Mouse (Mus musculus) fibroblast of lung, adult 2 months (primary cell): Measurements from ENCODE around the gene Hc.
A peak's percentile ranks its signal among the peaks of the same experiment; 100 is the strongest.

Experiments used
- DNase-seq: peaks from one replicate; pipeline ENCODE4 v3.0.0-alpha.2; 2011; ENCODE audit warnings: low read depth

The Hc gene

DNA sequence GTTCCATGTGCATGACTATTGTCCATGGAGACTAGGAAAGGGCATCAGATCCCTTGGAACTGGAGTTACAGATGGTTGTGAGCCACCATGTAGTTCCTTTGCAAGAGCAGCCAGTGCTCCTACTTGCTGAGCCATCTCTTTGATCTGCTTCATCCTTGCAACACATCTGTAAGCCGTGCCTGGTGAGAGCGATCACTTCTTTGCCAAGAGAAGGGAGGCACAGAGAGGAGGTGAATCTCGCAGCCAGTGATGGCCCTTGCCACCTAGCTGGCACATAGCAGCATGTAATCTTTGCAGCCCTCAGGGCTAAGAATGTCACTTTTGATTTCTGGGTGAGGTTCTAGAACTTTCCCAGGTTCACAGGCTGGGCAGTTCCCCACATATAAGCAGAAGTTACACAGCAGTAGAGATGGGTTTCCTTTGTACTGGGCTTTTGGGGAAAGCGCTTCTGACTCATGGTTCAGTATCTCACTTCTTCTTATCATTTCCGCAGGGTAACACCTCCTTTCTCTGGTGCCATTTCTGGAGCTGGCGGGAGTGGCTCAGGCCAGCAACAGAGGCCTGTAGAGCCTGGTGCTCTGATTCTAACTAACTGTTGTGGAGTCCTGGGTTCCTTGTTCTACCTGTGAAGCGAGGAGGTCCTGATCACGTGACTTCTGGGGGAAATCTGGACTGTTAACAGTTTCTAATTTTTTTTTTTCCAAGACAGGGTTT, 84.1 kb downstream of the Hc start:
- DNase-seq, result no peak

DNA sequence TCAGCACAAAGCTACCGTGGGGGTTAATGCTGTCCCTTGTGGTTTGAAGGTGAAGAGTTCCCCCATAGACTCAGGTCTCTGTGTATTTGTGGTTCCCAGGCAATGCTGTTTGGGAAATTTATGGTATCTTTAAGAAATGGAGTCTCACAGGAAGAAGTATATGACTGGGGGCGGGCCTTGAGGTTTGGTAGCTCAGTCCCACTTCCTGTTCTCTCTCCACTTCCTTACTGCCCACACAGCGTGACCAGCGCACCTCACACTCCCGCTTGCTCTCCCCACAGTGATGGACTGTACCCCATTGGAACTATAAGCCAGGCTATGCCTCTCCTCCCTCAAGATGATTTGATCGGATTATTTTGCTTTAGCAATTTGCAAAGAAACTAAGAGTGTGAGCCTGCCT, 84.8 kb downstream of the Hc start:
- no peak for DNase-seq

DNA sequence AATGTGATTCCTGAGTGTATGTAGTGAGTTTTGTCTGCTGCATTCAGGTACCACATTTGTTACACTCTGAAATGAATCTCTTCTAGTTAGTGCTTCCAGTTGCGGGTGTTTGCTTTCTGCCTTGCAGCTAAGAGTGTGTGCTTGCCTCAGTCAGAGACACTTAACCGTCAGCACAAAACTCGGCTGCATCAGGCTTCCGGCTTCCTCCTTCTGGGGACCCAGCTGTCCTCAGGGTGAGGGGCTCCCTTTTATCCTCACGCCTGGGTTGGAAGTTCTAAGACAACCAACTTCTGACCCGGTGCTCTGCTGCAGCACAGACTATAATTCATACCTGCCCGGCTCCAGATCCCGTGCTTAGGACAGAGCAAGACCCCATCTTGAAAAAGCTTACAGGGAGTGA, 88.2 kb downstream of the Hc start:
- no peak for DNase-seq

- no peak for DNase-seq
Observed at GRCm38 (mm10) chr2:34971080-34971888, 90.0 kb downstream of the Hc start.

GRCm38 (mm10) chr2:34970092-34970750, 91.0 kb downstream of the Hc start:
- peak; percentile 40 for DNase-seq

DNA sequence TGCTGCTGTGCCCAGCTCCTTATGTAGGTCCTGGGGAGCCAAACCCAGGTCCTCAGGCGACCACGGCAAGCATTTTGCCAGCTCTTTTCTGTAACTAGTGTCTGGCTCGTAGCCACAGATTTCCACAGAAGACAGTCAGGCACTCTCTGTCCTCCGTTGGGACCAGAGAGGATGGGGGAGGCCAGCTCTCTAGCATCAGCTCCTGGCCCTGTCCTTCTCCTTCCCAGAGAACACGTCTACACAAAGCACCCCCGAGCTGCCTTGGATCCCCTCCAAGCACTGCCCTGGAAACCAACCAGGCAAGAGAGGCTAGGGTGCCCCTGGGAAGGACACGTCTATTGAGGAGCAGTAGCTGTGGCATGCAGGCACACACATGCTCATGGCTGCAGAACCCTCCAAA, 92.1 kb downstream of the Hc start:
- no peak for DNase-seq

DNA sequence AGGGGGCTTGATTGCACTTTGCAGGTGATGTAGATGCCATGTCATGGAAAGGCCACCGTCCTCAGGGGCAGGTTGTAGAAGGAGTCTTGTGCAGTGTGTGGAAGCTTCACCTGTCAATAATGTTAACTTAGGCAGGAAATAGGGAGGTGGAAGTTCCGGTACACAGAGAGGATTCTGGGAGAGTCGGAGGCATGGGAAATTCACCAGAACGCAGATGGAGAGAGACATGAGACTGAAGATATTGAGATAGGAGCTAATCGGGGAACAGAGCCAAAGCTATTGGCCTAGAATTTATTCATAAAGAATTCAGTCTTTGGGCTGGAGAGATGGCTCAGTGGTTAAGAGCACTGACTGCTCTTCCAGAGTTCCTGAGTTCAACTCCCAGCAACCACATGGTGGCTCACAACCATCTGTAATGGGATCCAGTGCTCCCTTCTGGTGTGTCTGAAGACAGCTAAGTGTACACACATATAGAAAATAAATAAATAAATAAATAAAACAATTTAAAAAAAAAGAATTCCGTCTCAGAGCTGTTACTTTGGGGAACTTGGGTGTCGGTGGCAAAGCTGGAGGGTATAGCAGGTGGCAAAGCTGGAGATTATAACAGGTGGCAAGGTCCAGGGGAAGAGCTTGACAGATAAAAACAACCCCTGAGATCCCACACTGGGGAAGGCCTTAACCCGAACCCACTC, 94.8 kb downstream of the Hc start:
- no peak for DNase-seq

DNA sequence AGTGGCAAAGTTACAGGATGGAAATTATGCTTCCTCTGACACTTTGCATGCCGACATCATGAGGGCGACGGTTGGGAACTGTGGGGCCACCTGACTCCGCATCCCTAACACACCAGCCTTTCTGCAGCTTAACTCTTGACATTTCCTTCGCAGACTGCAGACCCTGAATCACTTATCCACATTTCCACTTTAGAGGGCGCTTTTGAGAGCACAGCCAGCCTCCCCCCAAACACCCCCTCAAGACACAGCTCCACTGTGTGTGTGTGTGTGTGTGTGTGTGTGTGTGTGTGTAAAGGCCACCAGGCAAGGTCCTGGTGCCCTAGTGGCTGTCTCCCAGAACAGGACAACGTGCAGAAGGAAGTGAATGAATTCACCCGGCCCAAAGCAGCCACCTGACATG, 95.4 kb downstream of the Hc start:
- DNase-seq, result no peak

- DNase-seq, result no peak
Observed at GRCm38 (mm10) chr2:34965293-34965692, 95.9 kb downstream of the Hc start.

DNA sequence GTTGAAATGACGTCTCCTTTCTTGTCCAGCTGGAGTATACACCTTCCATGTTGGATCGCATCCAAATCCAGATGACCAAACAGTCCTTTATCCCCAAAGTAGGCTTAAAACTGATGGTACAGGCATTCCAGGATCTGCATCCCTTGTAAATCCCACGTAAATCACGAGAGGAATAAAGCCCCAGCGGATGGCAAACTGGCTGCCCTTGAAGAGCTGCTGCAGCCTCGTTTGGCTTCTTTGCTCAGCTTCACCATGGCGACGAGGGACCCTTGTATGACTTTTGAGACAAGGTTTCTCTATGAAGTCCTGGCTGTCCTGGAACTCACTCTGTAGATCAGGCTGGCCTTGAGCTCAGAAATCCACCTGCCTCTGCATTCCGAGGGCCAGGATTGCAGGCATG, 96.6 kb downstream of the Hc start:
- no peak for DNase-seq

DNA sequence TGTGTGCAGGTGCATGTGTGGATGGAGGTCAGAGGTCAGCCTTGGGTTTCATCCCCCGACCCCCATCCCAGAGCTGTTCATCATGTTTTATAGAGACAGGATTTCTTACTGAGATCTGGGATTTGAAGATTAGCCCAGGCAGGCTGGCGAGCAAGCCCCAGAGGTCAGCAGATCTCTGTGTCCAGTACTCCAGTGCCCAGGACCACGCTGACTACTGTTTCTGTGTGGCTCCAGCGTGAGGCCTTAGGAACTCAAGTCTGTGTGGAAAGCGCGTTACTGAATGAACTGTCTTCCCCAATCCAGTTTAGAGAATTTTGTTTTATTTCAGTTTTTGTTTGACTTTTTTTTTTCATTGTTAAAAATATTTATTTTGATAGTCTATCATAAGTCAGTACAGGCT, 97.0 kb downstream of the Hc start:
- no peak for DNase-seq

DNA sequence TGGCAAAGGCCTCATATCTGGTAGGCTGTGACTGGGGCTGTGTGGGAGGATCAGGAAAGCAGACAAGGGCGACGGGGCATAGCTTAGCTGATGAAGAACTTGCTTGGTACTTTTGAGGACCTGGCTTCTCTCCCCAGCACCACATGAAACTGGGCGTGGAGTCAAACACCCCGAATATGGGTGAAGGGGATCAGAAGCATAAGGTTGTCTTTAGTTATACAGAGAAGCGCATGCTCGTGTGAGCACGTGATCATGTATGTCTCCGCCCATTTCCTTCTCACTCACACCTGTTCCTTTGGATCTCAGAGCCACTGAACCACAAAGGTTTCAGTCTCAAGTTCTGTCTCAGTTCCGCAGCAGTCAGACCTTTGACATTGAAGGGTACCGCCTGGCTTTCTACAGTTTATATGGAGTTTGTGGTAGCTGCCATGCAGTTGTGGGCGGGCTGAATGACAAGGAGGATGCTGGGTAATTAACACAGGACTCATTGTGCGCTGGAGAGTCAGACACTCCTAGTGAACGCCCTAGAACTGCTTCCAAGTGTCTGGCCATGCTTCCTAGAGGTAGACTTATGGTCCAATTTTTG, 97.8 kb downstream of the Hc start:
- no peak for DNase-seq

- no peak for DNase-seq
Observed at GRCm38 (mm10) chr2:34962893-34963292, 98.3 kb downstream of the Hc start.

DNA sequence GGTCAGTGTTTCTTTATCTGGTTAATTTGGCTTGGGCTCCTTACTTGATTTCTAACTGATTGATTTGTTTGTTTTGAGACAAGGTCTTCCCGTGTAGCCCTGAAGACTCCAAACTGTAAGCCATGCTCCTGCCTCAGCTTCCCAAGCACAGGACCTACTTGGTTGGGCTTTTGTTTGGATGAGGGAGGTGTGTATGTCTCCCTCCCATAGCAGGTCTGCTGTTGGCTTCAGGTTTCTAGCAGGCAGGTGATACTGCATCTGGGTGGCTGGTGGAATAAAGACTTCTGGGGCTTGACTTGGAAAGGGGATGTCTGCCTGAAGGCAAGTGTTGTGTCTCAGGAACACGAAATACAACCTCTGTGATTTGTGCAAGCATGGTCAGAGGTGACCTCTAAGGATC, 99.0 kb downstream of the Hc start:
- no peak for DNase-seq

- DNase-seq, result no peak
Observed at GRCm38 (mm10) chr2:34961481-34962036, 99.7 kb downstream of the Hc start, which contains the start of gene Traf1. Gene Traf1 (minus strand): TSS chr2:34961772.

GRCm38 (mm10) chr2:34960966-34961365, 100.3 kb downstream of the Hc start:
- no peak for DNase-seq

- no peak for DNase-seq
Observed at GRCm38 (mm10) chr2:34960466-34960865, 100.8 kb downstream of the Hc start.

- no peak for DNase-seq
Observed at GRCm38 (mm10) chr2:34958582-34958981, 102.7 kb downstream of the Hc start.

- no peak for DNase-seq
Observed at GRCm38 (mm10) chr2:34958036-34958435, 103.2 kb downstream of the Hc start.

- no peak for DNase-seq
Observed at GRCm38 (mm10) chr2:34957405-34957804, 103.8 kb downstream of the Hc start.

GRCm38 (mm10) chr2:34956941-34957340, 104.3 kb downstream of the Hc start:
- no peak for DNase-seq

GRCm38 (mm10) chr2:34954344-34954743, 106.9 kb downstream of the Hc start:
- no peak for DNase-seq
